Mouse (Mus musculus) monocyte, adult 2 months (primary cell): Measurements from ENCODE around the gene Olfr1417.
"Not testable (repeated sequence)": the region's sequence is repeated elsewhere in the genome, so short reads cannot be mapped to it uniquely, and the experiment has no call there.

Source experiments
- DNase-seq, 2 experiments: peaks; one replicate each; pipeline ENCODE4 v3.0.0; 2022; ENCODE audit warnings: low spot score in 2 of 2, low read depth in 1 of 2

The Olfr1417 gene

DNA sequence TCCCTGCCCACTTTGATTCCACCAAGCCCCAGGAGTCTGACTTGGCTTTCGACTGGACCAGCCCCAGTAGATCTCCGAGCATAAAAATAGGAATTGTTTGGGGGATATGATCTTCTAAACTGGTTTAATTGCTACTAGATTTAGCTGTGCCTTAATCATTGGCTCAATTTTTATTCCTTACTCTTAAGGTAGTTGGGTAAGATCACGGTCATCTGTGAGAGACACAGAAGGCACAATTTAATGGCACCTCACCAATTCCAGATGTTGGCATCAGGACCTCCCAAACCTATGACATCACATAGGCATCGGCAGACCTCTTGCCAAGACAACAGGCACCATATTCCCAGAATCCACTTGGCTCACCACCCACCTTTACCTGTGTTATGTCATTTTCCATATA, at the start of gene Olfr1417:
TSS of gene Olfr1417 (minus strand) at position 101 of the 400 bp plus-strand sequence.
- DNase-seq = no peak

DNA sequence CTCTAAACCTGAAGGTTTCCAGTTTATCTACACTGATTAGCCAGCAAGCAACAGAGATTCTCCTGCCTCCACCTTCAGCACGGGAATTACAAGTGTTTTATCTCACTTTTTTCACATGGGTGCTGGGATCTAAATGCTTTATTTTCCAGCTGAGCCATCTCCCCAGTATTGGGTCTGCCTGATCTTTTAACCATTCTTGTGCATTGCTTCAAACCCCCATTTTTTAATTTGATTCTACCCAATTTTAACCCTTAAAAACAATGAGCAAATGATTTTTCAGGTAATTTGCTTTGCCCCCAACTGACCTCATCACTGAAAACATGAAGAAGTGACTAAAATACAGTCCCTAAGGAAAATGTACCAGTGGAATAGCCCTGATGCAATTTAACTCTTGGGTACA, 47.2 kb upstream of the Olfr1417 start, which contains the start of gene Olfr1420:
TSS of gene Olfr1420 (plus strand) at position 301 of the 400 bp plus-strand sequence.
- DNase-seq = no peak

DNA sequence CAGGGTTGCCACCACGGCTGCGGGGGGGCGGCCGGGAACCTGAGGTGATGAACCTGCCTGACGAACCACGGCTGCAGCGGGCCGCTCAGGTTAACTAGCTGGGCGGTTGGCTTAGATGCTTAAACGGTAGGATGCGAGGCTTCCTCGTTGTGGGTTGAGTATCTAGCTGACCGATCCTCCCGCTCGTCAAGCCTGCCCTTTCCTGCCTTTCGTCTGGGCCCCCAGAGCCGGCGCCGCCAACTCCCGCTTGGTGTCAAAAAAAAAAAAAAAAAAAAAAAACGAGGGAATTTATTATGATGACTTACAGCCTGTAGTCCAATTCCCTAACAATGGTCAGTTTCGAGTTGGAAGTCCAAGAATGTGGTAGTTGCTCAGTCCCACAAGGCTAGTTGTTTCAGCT, 39.4 kb upstream of the Olfr1417 start:
- DNase-seq = not testable (repeated sequence)

DNA sequence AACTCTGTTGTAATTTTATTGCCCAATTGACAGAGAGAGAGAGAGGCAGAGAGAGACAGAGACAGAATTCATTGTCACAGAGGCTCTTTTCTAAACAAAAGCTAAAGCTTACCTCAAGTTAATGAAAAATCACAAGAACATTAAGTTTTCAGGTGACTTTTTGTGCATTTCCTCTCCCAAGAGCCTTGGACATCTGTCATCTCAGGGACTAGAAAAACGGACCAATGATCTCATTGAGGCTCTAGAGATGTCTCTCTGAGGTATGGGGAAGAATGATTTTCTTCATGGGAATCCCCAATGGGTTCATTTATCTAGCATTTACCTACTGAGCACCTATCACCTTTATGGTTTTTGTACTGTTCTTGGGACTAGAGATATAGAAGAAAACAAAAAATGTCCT, 36.0 kb upstream of the Olfr1417 start, which contains the start of gene Olfr1419:
TSS of gene Olfr1419 (minus strand) at position 101 of the 400 bp plus-strand sequence.
- DNase-seq = no peak

DNA sequence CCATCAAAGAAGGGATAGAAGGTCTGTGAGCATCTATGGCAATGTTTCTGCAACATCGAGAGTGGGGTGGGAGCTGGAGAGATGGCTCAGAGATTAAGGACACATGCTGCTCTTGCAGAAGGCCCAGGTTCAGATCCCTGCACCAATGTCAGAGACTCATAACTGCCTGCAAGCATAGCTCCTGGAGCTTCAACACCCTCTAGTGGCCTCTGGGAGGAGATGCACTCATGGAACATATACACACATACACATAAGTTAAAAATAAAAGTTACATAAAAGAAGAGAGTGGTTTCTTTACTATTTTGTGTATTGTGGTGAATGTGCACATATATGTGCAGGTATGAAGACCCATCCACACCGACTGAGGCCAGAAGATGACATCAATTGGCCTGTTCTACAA, 28.8 kb upstream of the Olfr1417 start:
- DNase-seq = no peak

DNA sequence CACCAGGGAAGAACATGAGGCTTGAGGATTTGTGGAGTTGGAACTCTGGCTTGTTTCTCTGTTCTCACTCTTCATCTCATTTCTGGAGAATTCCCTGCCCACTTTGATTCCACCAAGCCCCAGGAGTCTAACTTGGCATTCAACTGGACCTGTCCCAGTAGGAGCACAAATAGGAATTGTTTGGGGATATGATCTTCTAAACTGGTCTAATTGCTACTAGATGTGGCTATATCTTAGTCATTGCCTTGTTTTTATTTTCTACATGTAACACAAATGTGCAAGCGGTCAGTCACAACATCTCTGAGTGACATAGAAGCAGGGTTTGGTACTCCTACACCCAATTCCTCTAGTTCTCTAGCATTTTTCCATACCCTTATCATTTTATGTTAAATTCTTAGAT, 21.9 kb upstream of the Olfr1417 start, which contains the start of gene Olfr1418:
TSS of gene Olfr1418 (minus strand) at position 101 of the 400 bp plus-strand sequence.
- no peak for DNase-seq

DNA sequence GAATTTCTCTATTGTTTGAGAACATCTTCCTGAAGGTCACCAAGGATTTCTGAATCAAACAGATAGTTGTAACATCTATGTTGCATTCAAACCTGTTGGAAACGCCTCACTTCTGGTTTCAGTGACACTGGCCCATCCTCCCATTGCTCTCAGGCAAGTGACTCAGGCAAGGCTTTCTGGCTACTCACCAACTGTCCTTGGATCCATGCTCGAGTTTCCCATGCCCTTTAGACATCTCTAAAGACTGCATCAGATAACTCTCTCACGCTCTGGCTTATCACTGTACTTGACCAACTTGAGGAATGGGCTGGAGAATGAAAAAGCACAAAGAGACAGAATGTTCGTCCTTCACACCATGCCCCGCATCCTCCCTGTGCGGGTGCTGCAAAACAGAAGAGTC, 17.5 kb upstream of the Olfr1417 start:
- DNase-seq = no peak

DNA sequence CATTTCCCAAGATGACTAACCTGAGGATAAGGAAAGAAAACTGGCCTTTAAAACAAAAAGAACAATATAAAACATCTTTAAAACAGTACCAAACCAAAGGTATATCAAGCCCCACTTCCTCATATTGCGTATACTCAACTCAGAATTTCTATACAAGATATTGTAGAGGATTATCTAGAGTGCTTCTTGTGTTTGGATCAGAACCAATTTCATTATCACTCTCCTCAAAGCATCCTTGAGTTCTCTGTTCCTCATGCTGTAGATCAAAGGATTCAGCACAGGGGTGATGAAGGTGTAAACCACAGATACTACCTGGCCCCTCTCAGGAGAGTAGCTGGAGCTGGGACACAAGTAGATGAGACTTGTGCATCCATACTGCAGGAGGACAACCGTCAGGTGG, 15.8 kb upstream of the Olfr1417 start:
- DNase-seq = no peak

DNA sequence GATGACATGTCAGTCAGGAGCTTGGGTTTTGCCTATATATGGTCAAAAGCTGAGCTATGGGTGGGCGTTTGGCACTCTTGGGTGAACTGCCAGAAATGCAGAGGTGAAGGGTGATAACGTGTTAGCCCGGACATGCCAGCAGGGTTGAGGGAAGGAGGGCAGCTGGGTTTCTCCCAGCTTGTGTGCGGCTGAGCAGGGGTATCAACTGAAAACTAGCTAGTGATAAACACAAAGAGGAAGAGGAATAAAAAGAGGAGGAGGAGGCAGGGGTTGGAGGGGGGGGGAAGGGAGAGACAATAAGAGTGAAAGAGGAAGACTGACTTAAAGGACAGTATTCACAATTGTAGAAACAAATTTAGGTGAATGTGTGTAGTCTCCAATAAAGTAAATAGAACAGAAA, 13.6 kb upstream of the Olfr1417 start:
- DNase-seq = no peak

DNA sequence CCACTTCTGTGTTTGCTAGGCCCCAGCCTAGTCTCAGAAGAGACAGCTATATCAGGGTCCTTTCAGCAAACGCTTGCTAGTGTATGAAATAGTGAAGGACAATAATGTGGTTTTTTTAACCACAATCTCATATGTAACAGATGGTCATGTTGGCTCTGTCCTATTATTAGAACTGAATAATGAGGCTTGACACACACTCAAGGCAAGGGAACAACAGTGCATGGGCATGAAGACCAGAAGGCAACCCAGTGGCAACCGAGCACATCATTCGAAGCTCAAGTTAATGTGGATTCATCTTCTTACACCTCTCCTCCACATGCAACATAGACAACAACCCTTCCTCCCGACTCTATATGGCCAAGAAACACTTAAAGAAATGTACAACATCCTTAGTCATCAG, 7.3 kb upstream of the Olfr1417 start:
- DNase-seq = no peak

DNA sequence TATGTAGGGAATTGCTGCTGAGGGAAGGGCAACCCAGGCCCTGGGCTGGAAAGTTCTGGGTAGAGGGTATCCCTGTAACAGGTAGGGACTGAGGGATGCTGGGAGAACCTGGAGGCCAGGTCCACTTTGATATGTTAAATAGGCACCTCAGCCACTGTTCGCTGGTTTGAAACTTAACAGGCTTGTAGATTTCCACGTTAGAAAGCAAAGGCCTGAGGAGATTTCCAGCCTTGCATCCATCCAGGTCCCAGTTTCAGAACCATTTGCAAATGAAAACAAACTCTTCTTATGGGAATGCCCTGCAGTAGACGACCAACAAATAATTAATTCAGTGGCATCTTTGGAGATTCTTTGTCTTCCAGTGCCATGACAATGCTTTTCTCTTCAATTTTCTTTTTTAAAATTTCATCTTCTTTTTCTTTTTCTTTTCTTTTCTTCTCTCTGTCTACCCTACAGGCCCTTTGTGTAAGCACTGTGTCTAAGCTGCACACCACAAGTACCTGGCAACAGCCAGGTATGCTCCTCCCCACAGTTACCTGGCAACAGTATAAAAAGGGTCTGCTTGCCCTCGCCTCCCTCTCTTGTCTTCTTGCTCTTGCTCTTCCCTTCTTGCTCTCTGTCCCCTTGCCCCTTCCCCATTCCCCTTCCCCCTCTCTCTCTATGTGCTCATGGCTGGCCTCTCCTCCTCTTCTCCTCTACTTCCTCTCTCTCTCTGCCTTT, 15.5 kb downstream of the Olfr1417 start:
- no peak for DNase-seq

DNA sequence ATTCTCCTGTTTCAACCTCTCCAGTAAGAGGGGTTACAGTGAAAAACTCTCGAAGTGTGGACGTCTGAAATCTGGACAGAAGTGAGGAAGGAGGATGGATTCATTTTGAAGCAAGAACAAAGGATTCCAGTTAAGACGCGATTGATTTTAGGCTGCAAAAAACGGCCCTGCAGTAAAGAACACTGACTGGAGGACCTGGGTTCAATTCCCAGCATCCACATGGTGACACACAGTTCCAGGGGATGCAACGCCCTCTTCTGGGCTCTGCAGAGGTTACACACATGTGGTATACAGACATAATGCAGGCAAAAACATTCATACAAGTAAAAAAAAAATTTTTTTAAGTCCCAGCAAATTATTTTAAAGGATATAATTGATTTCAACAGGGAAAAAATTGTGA, 18.8 kb downstream of the Olfr1417 start:
- no peak for DNase-seq

DNA sequence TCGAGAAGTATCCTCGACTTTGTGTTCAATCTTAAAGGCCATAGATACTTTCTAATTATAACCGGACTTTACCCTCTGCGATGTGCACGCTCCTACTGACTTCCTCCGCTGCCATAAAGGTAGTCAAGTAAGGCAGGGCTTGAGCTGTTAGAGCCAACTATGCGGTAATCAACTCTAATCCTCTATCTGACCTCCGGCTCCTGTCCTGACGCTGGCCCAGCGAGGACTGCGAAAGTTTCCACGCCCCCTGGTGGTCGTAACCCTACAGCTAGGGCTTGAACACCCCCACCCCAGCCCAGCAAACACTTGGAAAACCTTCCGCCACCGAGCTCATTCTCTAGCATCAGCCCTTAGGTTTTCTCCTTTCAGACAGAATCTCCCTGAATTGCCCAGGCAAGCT, 19.2 kb downstream of the Olfr1417 start:
- peak; percentile 34 to 72 for DNase-seq

DNA sequence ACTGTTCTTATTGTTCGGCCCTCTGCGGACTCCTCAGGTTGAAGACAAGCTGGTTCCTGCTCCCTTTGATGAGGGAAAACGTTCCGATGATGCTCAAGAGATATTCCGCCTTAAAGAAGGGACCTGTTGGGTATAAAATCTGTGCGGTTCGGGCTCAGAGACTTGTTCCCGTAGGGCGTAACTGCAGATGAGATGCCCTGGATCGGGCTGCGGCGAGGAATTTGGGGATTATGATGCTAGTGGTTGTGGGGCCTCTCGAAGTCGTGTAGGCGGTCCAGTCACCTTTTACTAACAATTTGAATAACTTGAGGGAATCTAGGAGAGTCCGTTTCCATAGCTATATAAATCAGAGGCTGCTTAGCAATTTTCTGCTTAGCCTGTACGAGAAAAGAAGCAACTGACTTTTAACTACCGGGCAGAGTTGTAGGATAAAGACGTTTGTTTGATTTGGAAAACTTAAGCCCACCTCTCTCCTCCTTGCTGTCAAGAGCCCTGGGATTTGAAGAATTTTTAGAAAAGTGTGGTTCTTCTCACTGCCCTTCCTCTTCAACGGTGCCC, 19.8 kb downstream of the Olfr1417 start, which contains the start of gene Stx3:
TSS of gene Stx3 (minus strand) at position 261 of the 558 bp plus-strand sequence.
- no peak for DNase-seq

DNA sequence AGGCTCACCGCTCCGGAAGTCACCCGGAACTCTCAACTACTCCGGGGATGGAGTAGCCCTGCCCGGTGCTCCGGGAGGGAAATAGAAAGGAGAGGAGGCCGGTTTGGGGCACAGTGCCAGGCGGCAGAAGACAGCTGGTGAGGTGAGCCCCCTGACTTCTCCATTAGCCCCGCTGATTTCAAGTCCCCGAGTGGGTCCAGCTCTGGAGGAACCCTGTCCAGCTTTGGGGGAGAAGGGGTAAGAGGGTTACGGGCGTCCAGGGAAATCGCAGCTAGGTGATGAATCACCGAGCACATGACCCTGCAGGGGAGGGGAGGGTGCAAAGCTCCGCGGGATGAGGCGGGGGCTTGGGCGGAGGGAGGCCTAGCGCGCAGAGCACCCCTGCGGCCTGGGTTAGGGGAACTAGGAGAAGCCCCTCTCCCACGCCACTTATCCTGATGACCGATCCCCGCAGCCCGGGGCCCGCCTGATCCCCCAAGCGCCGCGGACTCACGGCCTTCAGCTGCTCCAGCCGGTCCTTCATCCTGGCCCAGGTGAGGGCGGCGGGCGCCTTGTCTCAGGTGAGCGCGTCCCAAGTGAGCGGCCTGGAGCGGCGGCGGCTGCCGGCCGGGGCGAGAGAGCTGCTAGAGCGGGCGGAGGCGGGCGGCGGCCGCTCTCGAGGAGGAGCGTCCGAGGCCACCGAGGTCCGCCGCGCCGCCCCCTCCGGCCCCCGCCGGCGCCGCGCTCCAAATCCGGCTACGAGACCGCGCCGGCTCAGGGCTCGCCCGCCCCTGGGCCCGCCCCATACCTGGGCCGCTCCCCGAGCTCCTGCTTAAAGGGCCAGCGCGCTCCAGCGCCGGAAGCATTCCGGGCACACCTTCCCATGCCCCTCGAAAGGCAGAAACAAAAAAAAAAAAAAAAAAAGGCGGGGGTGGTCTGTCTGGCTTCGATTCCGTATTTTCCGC, 20.5 kb downstream of the Olfr1417 start:
- DNase-seq = peak in 1 of 2 experiments; percentile 35

DNA sequence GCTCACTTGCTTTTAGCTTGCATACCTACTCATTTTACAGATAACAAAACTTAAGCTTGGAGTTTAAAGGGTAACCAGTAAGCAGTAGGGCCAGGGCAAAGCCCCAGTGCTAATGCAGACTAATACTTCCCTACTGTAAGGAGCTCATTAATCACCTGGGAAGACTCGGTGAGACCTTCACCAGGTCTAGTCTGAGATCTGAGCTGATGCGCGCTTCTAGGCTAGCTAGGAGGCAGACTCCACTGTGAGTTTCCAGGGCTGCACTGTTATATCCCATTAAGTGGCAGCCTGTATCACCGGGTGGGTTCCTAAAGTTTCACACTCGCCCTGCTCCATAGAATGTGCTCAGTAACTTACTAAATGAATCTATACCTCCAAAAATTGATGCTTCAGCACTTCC, 21.4 kb downstream of the Olfr1417 start:
- DNase-seq = no peak

DNA sequence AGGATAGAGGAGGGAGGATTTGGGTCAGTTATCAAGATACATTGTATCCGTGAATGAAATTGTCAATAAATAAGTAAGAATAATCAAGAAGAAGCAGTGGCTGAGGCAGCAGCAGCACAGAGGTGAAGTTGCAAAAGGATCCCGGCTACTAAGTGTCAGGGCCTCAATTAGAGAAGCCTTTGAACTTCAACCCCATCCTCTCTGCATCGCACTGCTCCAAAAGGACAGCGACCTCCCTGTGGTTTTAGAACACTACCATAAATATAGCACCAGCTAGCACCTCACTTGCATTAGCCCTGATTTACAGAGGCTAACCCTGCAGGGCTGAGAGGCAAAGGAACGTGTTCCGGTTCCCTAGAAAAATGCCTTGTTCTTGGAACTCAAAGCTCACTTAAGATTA, 22.3 kb downstream of the Olfr1417 start:
- no peak for DNase-seq

DNA sequence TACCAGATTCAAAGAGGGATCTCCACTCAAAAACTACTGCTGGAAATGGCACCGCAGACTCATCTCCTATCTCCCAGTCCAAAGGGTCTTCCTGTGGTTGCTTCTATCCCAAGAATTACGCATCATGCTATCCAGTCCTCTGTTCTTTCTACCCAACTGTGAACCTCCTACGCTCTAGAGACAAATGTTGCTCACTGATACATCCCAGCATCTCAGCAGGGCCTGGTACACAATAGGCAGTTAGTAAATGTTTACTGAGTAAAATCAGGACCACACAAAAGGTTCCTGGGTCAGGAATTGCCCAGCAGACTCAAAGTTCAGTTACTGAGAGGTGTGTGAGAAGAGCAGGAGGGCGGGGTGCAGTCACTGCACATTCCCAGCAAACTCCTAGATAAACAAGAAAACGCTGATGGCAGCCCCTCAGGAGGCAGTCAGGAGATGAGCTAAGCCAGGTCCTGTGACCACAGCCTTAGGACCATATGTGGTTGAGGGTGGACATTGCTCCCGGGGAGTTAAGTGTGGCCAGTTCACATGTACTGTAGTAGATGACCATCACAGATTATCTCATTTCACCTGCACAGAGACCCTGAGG, 24.2 kb downstream of the Olfr1417 start:
- no peak for DNase-seq

DNA sequence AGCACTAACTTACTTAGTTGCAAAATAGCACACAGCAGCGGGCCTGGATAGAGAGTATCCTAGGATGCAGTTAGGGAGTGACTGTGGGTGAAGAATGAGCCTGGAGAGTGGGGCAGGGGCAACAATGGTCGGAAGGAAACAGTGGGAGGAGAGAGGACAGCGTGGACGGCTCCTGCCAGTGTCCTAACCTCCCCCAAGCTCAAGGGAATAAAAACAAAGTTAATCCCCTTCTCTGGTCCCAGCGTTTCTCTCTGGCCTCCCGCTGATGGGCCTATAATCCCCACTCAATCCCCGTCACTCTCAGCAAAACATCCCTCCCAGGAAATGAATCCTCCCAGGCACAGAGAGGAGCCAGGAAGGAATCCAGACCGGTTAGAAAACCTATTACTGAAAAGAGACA, 25.4 kb downstream of the Olfr1417 start:
- DNase-seq = no peak

DNA sequence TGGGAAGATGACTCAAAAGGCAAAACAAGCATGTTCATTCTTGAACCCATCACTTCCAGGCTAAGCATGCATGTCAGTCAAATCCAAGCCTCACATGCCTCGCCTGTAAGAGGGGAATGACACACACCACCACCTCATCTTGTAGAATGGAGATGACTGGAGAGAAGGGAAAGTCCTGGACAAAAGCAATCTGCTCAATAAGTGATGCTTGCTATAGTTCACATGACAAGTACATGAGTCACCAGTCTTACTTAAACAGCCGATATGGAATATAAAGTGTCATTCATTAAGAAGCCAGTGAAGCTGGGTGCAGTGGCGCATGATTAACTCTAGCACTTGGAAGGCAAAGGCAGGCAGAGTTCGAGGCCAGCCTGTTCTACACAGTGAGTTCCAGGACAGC, 25.9 kb downstream of the Olfr1417 start:
- peak in 1 of 2 experiments; percentile 22 for DNase-seq

DNA sequence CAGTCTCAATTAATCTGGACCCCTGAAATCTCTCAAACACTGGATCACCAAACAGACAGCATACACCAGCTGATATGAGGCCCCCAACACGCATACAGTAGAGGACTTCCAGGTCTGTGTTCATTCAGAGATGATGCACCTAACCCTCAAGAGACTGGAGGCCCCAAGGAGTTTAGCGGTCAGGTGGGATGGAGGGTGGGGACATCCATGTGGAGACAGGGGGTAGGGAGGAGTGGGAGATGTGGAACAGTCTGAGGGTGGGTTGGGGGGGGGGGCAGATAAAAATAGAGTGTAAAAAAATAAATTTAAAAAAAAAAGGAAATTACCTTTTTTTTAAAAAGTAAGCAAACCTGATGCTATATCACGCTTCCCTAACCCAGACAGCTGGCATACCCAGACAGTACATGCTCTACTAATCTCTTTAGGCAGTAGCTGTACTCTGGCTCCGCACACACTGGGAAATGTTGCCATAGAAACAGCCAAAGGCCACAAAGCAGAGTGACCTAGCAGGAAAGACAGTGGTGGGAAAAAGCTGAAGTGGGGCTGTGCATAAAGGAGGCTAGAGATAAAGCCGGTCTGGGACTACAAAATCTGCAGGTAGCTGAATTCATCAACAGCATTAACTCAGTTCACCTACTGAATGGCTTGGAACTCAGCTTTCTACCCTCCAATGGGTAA, 27.2 kb downstream of the Olfr1417 start:
- DNase-seq = no peak
